Mouse (Mus musculus): ENCODE measurements around the gene Grik2. TPM values are rescaled to one million over a fixed set of nuclear protein-coding genes. Genes with fewer than 3 reads are reported as not detected.

Grik2 gene
- total RNA-seq, 2 experiments from 2014 or later: 70.8 to 73.1 TPM

GRCm38 (mm10) chr10:49782741-49783691 lies 5.5 kb downstream of the Grik2 start:
- no peak for TF ChIP-seq CTCF (IDR thresholded peaks at IDR 0.05)
- peak overlapping the region; percentile 67 for H3K4me3 ChIP-seq
- intact Hi-C loops (cut with DNase I): loop anchor here (10.0 kb wide), 2 partner anchors 528 to 1928 kb away; no protein-coding TSS in a partner anchor
- DNase-seq (ENCODE audit: extremely low spot score in 1 of 2, low spot score in 2 of 2): peak; percentile 46 to 64
- H3K27ac ChIP-seq: peak overlapping the region; percentile 83

- peak in 1 of 2 experiments; percentile 14 for DNase-seq (ENCODE audit: extremely low spot score in 1 of 2, low spot score in 2 of 2)
- TF ChIP-seq CTCF (IDR thresholded peaks at IDR 0.05): no peak
- peak overlapping the region; percentile 67 for H3K4me3 ChIP-seq
- intact Hi-C loops (cut with DNase I): loop anchor here (10.0 kb wide), 2 partner anchors 527 to 1927 kb away; no protein-coding TSS in a partner anchor
- peak overlapping the region; percentile 83 for H3K27ac ChIP-seq
These were observed 6.5 kb downstream of the Grik2 start for GRCm38 (mm10) chr10:49782061-49782460.

- Histone ChIP-seq H3K4me3 (peak overlapping the region; percentile 9), H3K27ac (peak overlapping the region; percentile 63)
- DNase-seq (ENCODE audit: extremely low spot score in 1 of 2, low spot score in 2 of 2): peak; percentile 43 to 52
- TF ChIP-seq CTCF (IDR thresholded peaks at IDR 0.05): no peak
- intact Hi-C loops (cut with DNase I): loop anchor here (10.0 kb wide), 2 partner anchors 526 to 1926 kb away; no protein-coding TSS in a partner anchor
These were observed 8.1 kb downstream of the Grik2 start for GRCm38 (mm10) chr10:49780430-49780829.

GRCm38 (mm10) chr10:49768897-49769296 lies 19.7 kb downstream of the Grik2 start:
- Histone ChIP-seq H3K4me3 (no peak overlapping the region), H3K27ac (no peak overlapping the region)
- intact Hi-C loops (cut with DNase I): no loop called here
- TF ChIP-seq CTCF (IDR thresholded peaks at IDR 0.05): no peak
- DNase-seq (ENCODE audit: extremely low spot score in 1 of 2, low spot score in 2 of 2): no peak

- intact Hi-C loops (cut with DNase I): no loop called here
- no peak for DNase-seq (ENCODE audit: extremely low spot score in 1 of 2, low spot score in 2 of 2)
- H3K4me3 ChIP-seq: no peak overlapping the region
- no peak for TF ChIP-seq CTCF (IDR thresholded peaks at IDR 0.05)
- H3K27ac ChIP-seq: no peak overlapping the region
These were observed 21.0 kb downstream of the Grik2 start for GRCm38 (mm10) chr10:49767556-49767955.

GRCm38 (mm10) chr10:49762607-49763006 lies 26.0 kb downstream of the Grik2 start:
- Histone ChIP-seq H3K27ac (no peak overlapping the region), H3K4me3 (no peak overlapping the region)
- TF ChIP-seq CTCF (IDR thresholded peaks at IDR 0.05): no peak
- no peak for DNase-seq (ENCODE audit: extremely low spot score in 1 of 2, low spot score in 2 of 2)
- intact Hi-C loops (cut with DNase I): no loop called here

GRCm38 (mm10) chr10:49751769-49752168 lies 36.8 kb downstream of the Grik2 start:
- H3K4me3 ChIP-seq: no peak overlapping the region
- intact Hi-C loops (cut with DNase I): no loop called here
- TF ChIP-seq CTCF (IDR thresholded peaks at IDR 0.05): no peak
- H3K27ac ChIP-seq: no peak overlapping the region
- DNase-seq (ENCODE audit: extremely low spot score in 1 of 2, low spot score in 2 of 2): no peak

- intact Hi-C loops (cut with DNase I): no loop called here
- Histone ChIP-seq H3K27ac (no peak overlapping the region), H3K4me3 (no peak overlapping the region)
- DNase-seq (ENCODE audit: extremely low spot score in 1 of 2, low spot score in 2 of 2): no peak
- TF ChIP-seq CTCF (IDR thresholded peaks at IDR 0.05): no peak
These were observed 56.7 kb downstream of the Grik2 start for GRCm38 (mm10) chr10:49731841-49732240.

- Histone ChIP-seq H3K27ac (no peak overlapping the region), H3K4me3 (no peak overlapping the region)
- DNase-seq (ENCODE audit: extremely low spot score in 1 of 2, low spot score in 2 of 2): no peak
- intact Hi-C loops (cut with DNase I): no loop called here
- TF ChIP-seq CTCF (IDR thresholded peaks at IDR 0.05): no peak
These were observed 64.9 kb downstream of the Grik2 start for GRCm38 (mm10) chr10:49723706-49724105.

GRCm38 (mm10) chr10:49716856-49717255 lies 71.7 kb downstream of the Grik2 start:
- no peak for DNase-seq (ENCODE audit: extremely low spot score in 1 of 2, low spot score in 2 of 2)
- Histone ChIP-seq H3K4me3 (no peak overlapping the region), H3K27ac (no peak overlapping the region)
- intact Hi-C loops (cut with DNase I): no loop called here
- no peak for TF ChIP-seq CTCF (IDR thresholded peaks at IDR 0.05)

GRCm38 (mm10) chr10:49709748-49710147 lies 78.8 kb downstream of the Grik2 start:
- H3K4me3 ChIP-seq: no peak overlapping the region
- TF ChIP-seq CTCF (IDR thresholded peaks at IDR 0.05): no peak
- no peak overlapping the region for H3K27ac ChIP-seq
- intact Hi-C loops (cut with DNase I): no loop called here
- no peak for DNase-seq (ENCODE audit: extremely low spot score in 1 of 2, low spot score in 2 of 2)

GRCm38 (mm10) chr10:49704446-49704845 lies 84.1 kb downstream of the Grik2 start:
- TF ChIP-seq CTCF (IDR thresholded peaks at IDR 0.05): no peak
- H3K4me3 ChIP-seq: no peak overlapping the region
- no peak for DNase-seq (ENCODE audit: extremely low spot score in 1 of 2, low spot score in 2 of 2)
- no peak overlapping the region for H3K27ac ChIP-seq
- intact Hi-C loops (cut with DNase I): no loop called here
